22 mouse cellular contexts compared by ENCODE assay signal in genomic region chr11:84731890-84732289, GRCm38 (mm10).
A peak's percentile ranks its signal among the peaks of the same experiment; 100 is the strongest.
DNase-seq lines count a peak whose midpoint lies in the region; ATAC-seq and TF ChIP-seq lines count a peak whose summit lies in the region.
"Had no signal": no experiment of that assay in that cellular context is flagged by ENCODE, and none has a peak within 500 bp of the region (broad histone marks: within the 10 kb centered on the region; RNA-seq: fewer than 3 reads in every experiment).

No protein-coding gene starts in this region.

- no peaks in the 10 kb centered on the region for H3K9me3 ChIP-seq in hindbrain, embryonic 11.5 days (ENCODE audit: control insufficient read depth, low read length)
- no peaks in the 10 kb centered on the region for H3K9me3 ChIP-seq in hindbrain, postnatal 0 days (ENCODE audit: low read length)
- no peaks in the 10 kb centered on the region for H3K9me3 ChIP-seq in neural tube, embryonic 13.5 days
- H3K9me3 ChIP-seq in neural tube, embryonic 15.5 days (replicated peaks): no peaks in the 10 kb centered on the region
- H3K9me3 ChIP-seq in hindbrain, embryonic 15.5 days: no peaks in the 10 kb centered on the region
- H3K9me3 ChIP-seq: embryonic facial prominence, embryonic 10.5 days; embryonic facial prominence, embryonic 12.5 days; forebrain, embryonic 10.5 days; forebrain, embryonic 12.5 days had no signal

- TF ChIP-seq CTCF in hindbrain, postnatal 0 days (IDR thresholded peaks at IDR 0.05; ENCODE audit: low read depth): no peak

- H3K4me1 ChIP-seq in hindbrain, embryonic 11.5 days (replicated peaks; ENCODE audit: control insufficient read depth, insufficient read depth, low read length): 0 out of 2 replicates have a peak, but pooled peaks cover 4% of the 10 kb centered on the region
- no peaks in the 10 kb centered on the region for H3K4me1 ChIP-seq in hindbrain, postnatal 0 days (ENCODE audit: insufficient read depth, low read length)
- H3K4me1 ChIP-seq in neural tube, embryonic 13.5 days (replicated peaks): peaks cover 36% of the 10 kb centered on the region
- H3K4me1 ChIP-seq in neural tube, embryonic 15.5 days: peaks cover 5% of the 10 kb centered on the region; the same call in 1 of the 2 replicates
- no peaks in the 10 kb centered on the region for H3K4me1 ChIP-seq in hindbrain, embryonic 15.5 days (replicated peaks)
- H3K4me1 ChIP-seq: embryonic facial prominence, embryonic 12.5 days had no signal

- H3K4me3 ChIP-seq in hindbrain, embryonic 11.5 days (ENCODE audit: low read depth, low read length): no peak overlapping the region
- H3K4me3 ChIP-seq in hindbrain, postnatal 0 days (ENCODE audit: low read length): no peak overlapping the region
- no peak overlapping the region for H3K4me3 ChIP-seq in neural tube, embryonic 13.5 days
- H3K4me3 ChIP-seq in neural tube, embryonic 15.5 days (replicated peaks): no peak overlapping the region
- no peak overlapping the region for H3K4me3 ChIP-seq in hindbrain, embryonic 15.5 days
- H3K4me3 ChIP-seq: embryonic facial prominence, embryonic 10.5 days; embryonic facial prominence, embryonic 12.5 days; erythroblast, embryonic 14.5 days; forebrain, embryonic 10.5 days; forebrain, embryonic 12.5 days had no signal

- ATAC-seq in hindbrain, embryonic 11.5 days (ENCODE audit: low FRiP score): peak; percentile 61
- ATAC-seq in hindbrain, postnatal 0 days: no peak
- ATAC-seq in neural tube, embryonic 13.5 days (ENCODE audit: low read depth): 0 out of 2 replicates have a peak, but pooled peaks have one; percentile 40
- ATAC-seq in neural tube, embryonic 15.5 days (ENCODE audit: low FRiP score): no peak
- ATAC-seq in hindbrain, embryonic 15.5 days (ENCODE audit: low FRiP score, low read depth): peak; percentile 42; the same call in 1 of the 2 replicates
- no peak for ATAC-seq in erythroblast, adult 5-6 weeks (replicated peaks; ENCODE audit: low FRiP score, poor library complexity, severe bottlenecking)
- ATAC-seq: forebrain, embryonic 14.5 days; forebrain, embryonic 16.5 days had no signal

- no peak overlapping the region for H3K9ac ChIP-seq in hindbrain, embryonic 11.5 days (ENCODE audit: low read depth, low read length)
- H3K9ac ChIP-seq in hindbrain, postnatal 0 days (replicated peaks; ENCODE audit: low read length): no peak overlapping the region
- H3K9ac ChIP-seq in neural tube, embryonic 13.5 days: no peak overlapping the region
- no peak overlapping the region for H3K9ac ChIP-seq in neural tube, embryonic 15.5 days (replicated peaks)
- H3K9ac ChIP-seq in hindbrain, embryonic 15.5 days: no peak overlapping the region
- H3K9ac ChIP-seq: embryonic facial prominence, embryonic 12.5 days; forebrain, embryonic 12.5 days had no signal

- no peaks in the 10 kb centered on the region for H3K27me3 ChIP-seq in hindbrain, embryonic 11.5 days (ENCODE audit: control insufficient read depth, insufficient read depth, low read length)
- no peaks in the 10 kb centered on the region for H3K27me3 ChIP-seq in hindbrain, postnatal 0 days (ENCODE audit: insufficient read depth, low read length)
- peaks cover 19% of the 10 kb centered on the region; the same call in 1 of the 2 replicates for H3K27me3 ChIP-seq in neural tube, embryonic 13.5 days
- H3K27me3 ChIP-seq in neural tube, embryonic 15.5 days (replicated peaks): 0 out of 2 replicates have a peak, but pooled peaks cover 3% of the 10 kb centered on the region
- 0 out of 2 replicates have a peak, but pooled peaks cover 3% of the 10 kb centered on the region for H3K27me3 ChIP-seq in hindbrain, embryonic 15.5 days
- H3K27me3 ChIP-seq: embryonic facial prominence, embryonic 12.5 days had no signal

- no peak for DNase-seq in hindbrain, embryonic 11.5 days (ENCODE audit: low spot score)
- DNase-seq in hindbrain, postnatal 0 days (ENCODE audit: low spot score): no peak
- DNase-seq in spleen, postnatal 10 days (ENCODE audit: low spot score in 2 of 2): no peak
- DNase-seq: adrenal gland, adult 2 months; adrenal gland, postnatal 10 days; adrenal gland, postnatal 25 days; cerebellum, adult 11 months; cerebellum, adult 2 months; cerebellum, adult 9-10 months; cerebellum, postnatal 10 days; cerebellum, postnatal 25 days had no signal

- H3K4me2 ChIP-seq in hindbrain, embryonic 11.5 days (replicated peaks; ENCODE audit: low read depth, low read length): no peak overlapping the region
- H3K4me2 ChIP-seq in hindbrain, postnatal 0 days (ENCODE audit: low read depth, low read length): no peak overlapping the region
- no peak overlapping the region for H3K4me2 ChIP-seq in neural tube, embryonic 13.5 days
- no peak overlapping the region for H3K4me2 ChIP-seq in neural tube, embryonic 15.5 days
- no peak overlapping the region for H3K4me2 ChIP-seq in hindbrain, embryonic 15.5 days
- H3K4me2 ChIP-seq: embryonic facial prominence, embryonic 12.5 days; forebrain, embryonic 12.5 days had no signal

- H3K36me3 ChIP-seq in hindbrain, embryonic 11.5 days (ENCODE audit: control insufficient read depth, insufficient read depth, low read length): no peaks in the 10 kb centered on the region
- no peaks in the 10 kb centered on the region for H3K36me3 ChIP-seq in hindbrain, postnatal 0 days (ENCODE audit: insufficient read depth, low read length)
- no peaks in the 10 kb centered on the region for H3K36me3 ChIP-seq in neural tube, embryonic 13.5 days
- no peaks in the 10 kb centered on the region for H3K36me3 ChIP-seq in neural tube, embryonic 15.5 days
- no peaks in the 10 kb centered on the region for H3K36me3 ChIP-seq in hindbrain, embryonic 15.5 days
- H3K36me3 ChIP-seq: embryonic facial prominence, embryonic 10.5 days; embryonic facial prominence, embryonic 12.5 days; forebrain, embryonic 10.5 days; forebrain, embryonic 12.5 days had no signal

- WGBS in hindbrain, embryonic 11.5 days: 46% methylated on average over 6 of the region's 6 CpGs
- WGBS in hindbrain, postnatal 0 days: 35% methylated on average over 6 of the region's 6 CpGs
- 53% methylated on average over 6 of the region's 6 CpGs for WGBS in neural tube, embryonic 13.5 days
- 45% methylated on average over 6 of the region's 6 CpGs for WGBS in neural tube, embryonic 15.5 days
- 40% methylated on average over 6 of the region's 6 CpGs for WGBS in hindbrain, embryonic 15.5 days

- 0 out of 2 replicates have a peak overlapping the region, but pooled peaks have one; percentile 33 for H3K27ac ChIP-seq in hindbrain, embryonic 11.5 days (ENCODE audit: low read depth, low read length)
- no peak overlapping the region for H3K27ac ChIP-seq in hindbrain, postnatal 0 days
- no peak overlapping the region for H3K27ac ChIP-seq in neural tube, embryonic 13.5 days (replicated peaks)
- no peak overlapping the region for H3K27ac ChIP-seq in neural tube, embryonic 15.5 days (replicated peaks)
- no peak overlapping the region for H3K27ac ChIP-seq in hindbrain, embryonic 15.5 days (replicated peaks)
- H3K27ac ChIP-seq: embryonic facial prominence, embryonic 10.5 days; embryonic facial prominence, embryonic 12.5 days; forebrain, embryonic 10.5 days; forebrain, embryonic 12.5 days had no signal

Comparison
In these comparisons a context has a peak if more than half of its experiments do, and no peak if none do; other contexts are left out.
1. ATAC-seq: peak in hindbrain, embryonic 11.5 days (single experiment), neural tube, embryonic 13.5 days (single experiment) and hindbrain, embryonic 15.5 days (single experiment); none in hindbrain, postnatal 0 days (single experiment), neural tube, embryonic 15.5 days (single experiment) and erythroblast, adult 5-6 weeks (single experiment).